Mouse (Mus musculus) liver, embryonic 13.5 days (tissue): ENCODE data around the gene Lhfpl2. TPM values are rescaled to one million over a fixed set of nuclear protein-coding genes. Genes with fewer than 3 reads are reported as not detected.

Experiments
- ATAC-seq: fragments of 200-750 bp; cut with Nextera tagmentation; 2 replicates; pipeline ENCODE4 v1.8.0; 2017; ENCODE audit warnings: low read depth, mild to moderate bottlenecking, moderate number of reproducible peaks, moderate library complexity
- DNase-seq: peaks from one replicate; pipeline ENCODE4 v3.0.0; 2022
- H3K27ac ChIP-seq: fragments of 300-500 bp; sonication (generic); 2 replicates; pipeline ENCODE4 v1.5.1; 2015; ENCODE audit warnings: moderate library complexity, mild to moderate bottlenecking, inconsistent platforms
- H3K27me3 ChIP-seq: fragments of 300-500 bp; sonication (generic); 2 replicates; pipeline ENCODE4 v1.6.1; 2015; ENCODE audit warnings: mild to moderate bottlenecking, inconsistent platforms
- H3K36me3 ChIP-seq: fragments of 300-500 bp; sonication (generic); 2 replicates; pipeline ENCODE4 v1.6.1; 2015; ENCODE audit warnings: mild to moderate bottlenecking, inconsistent platforms
- H3K4me1 ChIP-seq: fragments of 300-500 bp; sonication (generic); replicated peaks from 2 replicates; pipeline ENCODE4 v1.6.1; 2015; ENCODE audit warnings: inconsistent platforms
- H3K4me2 ChIP-seq: fragments of 300-500 bp; sonication (generic); 2 replicates; pipeline ENCODE4 v1.6.1; 2015; ENCODE audit warnings: inconsistent platforms, mild to moderate bottlenecking, moderate library complexity
- H3K4me3 ChIP-seq: fragments of 300-500 bp; sonication (generic); replicated peaks from 2 replicates; pipeline ENCODE4 v1.5.1; 2015; ENCODE audit warnings: mild to moderate bottlenecking, inconsistent platforms
- H3K9ac ChIP-seq: fragments of 300-500 bp; sonication (generic); 2 replicates; pipeline ENCODE4 v1.6.1; 2015; ENCODE audit warnings: mild to moderate bottlenecking, inconsistent platforms
- H3K9me3 ChIP-seq: fragments of 300-500 bp; sonication (generic); replicated peaks from 2 replicates; pipeline ENCODE4 v1.6.1; 2016; ENCODE audit warnings: inconsistent platforms
- WGBS: fragments of 180-500 bp; shearing (Covaris S2); methylation state at CpG from one replicate; pipeline ENCODE4 v1.1.7; 2015; ENCODE audit not compliant: insufficient replicate concordance; 5-methylcytosine and 5-hydroxymethylcytosine counted together
- polyA plus RNA-seq: library from polyadenylated mRNA; unstranded; fragments of >200 nt; fragmentation: Nextera tagmentation; extraction: Ambion mirVana; gene quantifications from 2 replicates; pipeline ENCODE4 v1.2.1, GENCODE M21; 2015

Lhfpl2 gene
- polyA plus RNA-seq, 1 experiment from 2014 or later = 4.8 TPM

DNA sequence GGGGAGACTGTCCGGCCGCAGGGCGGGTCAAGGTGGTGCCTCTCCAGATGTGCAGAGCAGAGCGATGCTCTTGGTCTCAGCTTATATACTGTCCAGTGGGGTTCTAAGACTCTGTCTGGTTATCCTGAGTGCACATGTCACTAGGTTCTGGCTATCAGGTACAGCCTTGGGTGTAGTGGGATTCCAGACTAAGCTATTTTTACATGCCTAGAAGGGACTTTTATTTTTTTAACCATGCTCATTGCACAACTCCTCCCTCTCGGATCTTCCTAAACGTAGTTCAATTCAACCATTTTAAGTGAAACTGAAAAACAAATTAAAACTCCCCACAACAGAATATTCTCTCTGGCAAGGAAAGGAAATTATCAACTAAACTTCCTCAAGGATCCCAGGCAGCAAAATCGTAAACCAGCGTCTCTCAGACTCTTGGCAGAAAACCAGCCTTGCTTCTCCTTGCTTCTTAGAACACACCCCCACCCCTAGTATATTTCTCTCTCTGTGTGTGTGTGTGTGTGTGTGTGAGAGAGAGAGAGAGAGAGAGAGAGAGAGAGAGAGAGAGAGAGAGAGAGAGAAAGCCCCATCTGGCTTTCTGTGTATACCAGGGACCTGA is 47.4 kb downstream of the Lhfpl2 start:
- ATAC-seq = no peak

DNA sequence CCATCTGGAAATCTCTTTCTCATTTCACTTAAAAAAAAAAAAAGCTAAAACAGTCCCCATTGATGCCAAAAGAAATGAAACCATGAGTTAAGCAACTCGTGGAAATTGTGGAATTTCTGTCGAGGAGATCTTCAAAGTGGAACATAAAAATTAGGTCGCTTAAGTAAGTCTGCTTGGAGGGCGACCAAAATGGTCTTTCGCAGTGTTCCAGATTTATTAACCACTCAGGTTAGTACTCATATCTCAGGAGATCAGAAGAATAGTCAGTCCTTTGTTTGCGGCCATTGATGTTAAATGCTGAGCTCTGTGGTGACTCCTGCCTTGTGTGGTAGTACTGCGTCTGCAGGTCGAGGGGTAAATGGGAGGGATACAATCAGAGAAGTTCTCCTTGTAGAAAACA is 48.8 kb downstream of the Lhfpl2 start:
- Histone ChIP-seq H3K4me3 (no peak overlapping the region), H3K27me3 (no peaks in the 10 kb centered on the region), H3K9me3 (no peaks in the 10 kb centered on the region), H3K9ac (no peak overlapping the region), H3K36me3 (no peaks in the 10 kb centered on the region), H3K4me2 (no peak overlapping the region), H3K27ac (no peak overlapping the region), H3K4me1 (peaks cover 10% of the 10 kb centered on the region; the same call in 1 of the 2 replicates)
- DNase-seq (no peak), ATAC-seq (no peak)
- WGBS = 69% methylated on average over 8 of the region's 8 CpGs

More for the DNA sequence above, 47.4 kb downstream of the Lhfpl2 start:
- no peak overlapping the region for H3K9ac ChIP-seq
- no peaks in the 10 kb centered on the region for H3K27me3 ChIP-seq
- H3K4me3 ChIP-seq = no peak overlapping the region
- H3K36me3 ChIP-seq = no peaks in the 10 kb centered on the region
- H3K27ac ChIP-seq = no peak overlapping the region
- peaks cover 10% of the 10 kb centered on the region; the same call in 1 of the 2 replicates for H3K4me1 ChIP-seq
- no peak overlapping the region for H3K4me2 ChIP-seq
- WGBS = 65% methylated on average over 8 of the region's 8 CpGs
- no peaks in the 10 kb centered on the region for H3K9me3 ChIP-seq
- no peak for DNase-seq

DNA sequence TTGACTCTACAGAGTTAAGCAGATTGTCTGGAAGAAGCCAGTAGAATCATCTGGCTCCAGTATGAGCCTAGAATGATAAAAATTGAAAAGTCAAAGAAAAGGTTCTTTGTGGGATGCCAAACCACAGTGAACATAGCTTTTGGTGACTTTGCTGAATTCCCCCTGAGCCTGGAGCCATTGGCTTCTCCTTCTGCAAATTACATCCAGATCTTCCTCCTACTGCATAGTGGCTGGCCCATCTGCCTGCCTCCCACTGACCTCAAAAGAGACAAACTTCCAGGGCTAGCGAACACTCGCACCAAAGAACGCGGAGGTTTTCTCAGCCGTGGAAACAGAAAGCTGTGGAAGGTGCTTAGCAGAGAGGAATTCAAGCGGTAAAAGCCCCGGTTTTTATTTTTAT is 49.4 kb downstream of the Lhfpl2 start:
- 83% methylated on average over 7 of the region's 7 CpGs for WGBS

GRCm38 (mm10) chr13:94110556-94110955 is 53.0 kb downstream of the Lhfpl2 start:
- Histone ChIP-seq H3K36me3 (no peaks in the 10 kb centered on the region), H3K4me3 (no peak overlapping the region), H3K4me2 (no peak overlapping the region), H3K27ac (no peak overlapping the region), H3K9me3 (no peaks in the 10 kb centered on the region), H3K4me1 (0 out of 2 replicates have a peak, but pooled peaks cover 2% of the 10 kb centered on the region), H3K27me3 (no peaks in the 10 kb centered on the region), H3K9ac (no peak overlapping the region)
- no peak for DNase-seq
- no peak for ATAC-seq
- WGBS = 70% methylated on average over 8 of the region's 8 CpGs

More for the DNA sequence above, 49.4 kb downstream of the Lhfpl2 start:
- DNase-seq (no peak), ATAC-seq (no peak)
- Histone ChIP-seq H3K4me1 (peaks cover 10% of the 10 kb centered on the region; the same call in 1 of the 2 replicates), H3K4me3 (no peak overlapping the region), H3K27ac (no peak overlapping the region), H3K36me3 (no peaks in the 10 kb centered on the region), H3K9ac (no peak overlapping the region), H3K27me3 (no peaks in the 10 kb centered on the region), H3K4me2 (no peak overlapping the region), H3K9me3 (no peaks in the 10 kb centered on the region)

DNA sequence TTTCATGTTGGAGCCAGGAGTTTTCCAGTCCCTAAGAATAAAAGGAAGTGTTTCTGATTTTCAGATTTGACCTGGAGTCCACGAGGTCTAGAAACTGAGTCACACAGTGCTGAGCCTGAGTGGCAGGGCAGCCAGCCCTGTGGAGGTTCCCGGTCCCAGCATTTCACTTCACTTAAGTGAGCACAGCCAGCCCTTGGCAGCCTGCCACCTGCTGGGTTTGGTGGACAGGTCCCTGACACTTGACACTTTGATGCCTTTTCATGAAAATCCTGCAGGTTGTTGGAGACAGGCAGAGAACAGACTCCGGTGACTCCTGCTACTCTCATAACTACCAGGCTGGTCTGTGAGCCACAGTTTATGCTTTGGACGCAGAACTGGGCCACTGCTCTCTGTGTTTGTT is 57.9 kb downstream of the Lhfpl2 start:
- ATAC-seq = no peak
- no peak overlapping the region for H3K4me2 ChIP-seq
- H3K4me1 ChIP-seq = 0 out of 2 replicates have a peak, but pooled peaks cover 8% of the 10 kb centered on the region
- no peaks in the 10 kb centered on the region for H3K9me3 ChIP-seq
- no peak overlapping the region for H3K4me3 ChIP-seq
- no peaks in the 10 kb centered on the region for H3K27me3 ChIP-seq
- DNase-seq = no peak
- 56% methylated on average over 4 of the region's 4 CpGs for WGBS
- H3K27ac ChIP-seq = no peak overlapping the region
- no peak overlapping the region for H3K9ac ChIP-seq
- no peaks in the 10 kb centered on the region for H3K36me3 ChIP-seq

GRCm38 (mm10) chr13:94116705-94117410 is 59.3 kb downstream of the Lhfpl2 start:
- no peak overlapping the region for H3K4me3 ChIP-seq
- DNase-seq = no peak
- H3K27ac ChIP-seq = no peak overlapping the region

DNA sequence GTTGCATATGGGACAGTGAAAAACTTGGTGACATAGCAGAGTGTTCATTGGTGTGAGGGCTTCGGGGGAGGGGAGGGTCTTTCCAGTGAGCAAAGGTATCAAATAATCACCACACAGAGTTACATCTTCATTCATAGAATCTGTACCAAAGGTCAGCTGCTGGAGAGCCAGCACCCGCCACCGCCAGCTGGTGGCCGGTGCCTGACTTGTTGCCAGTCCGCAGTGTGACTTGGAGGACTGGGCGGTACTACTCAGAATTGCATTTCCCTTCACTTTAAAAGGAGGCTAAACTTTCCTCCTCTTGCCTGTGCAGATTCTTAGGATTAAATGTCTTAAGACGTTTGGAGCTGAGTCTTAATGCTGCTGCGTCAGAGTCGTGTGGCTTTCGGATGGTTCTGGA is 59.9 kb downstream of the Lhfpl2 start:
- Histone ChIP-seq H3K4me2 (no peak overlapping the region), H3K27ac (no peak overlapping the region), H3K9ac (no peak overlapping the region), H3K4me3 (no peak overlapping the region), H3K4me1 (0 out of 2 replicates have a peak, but pooled peaks cover 8% of the 10 kb centered on the region), H3K27me3 (no peaks in the 10 kb centered on the region), H3K9me3 (no peaks in the 10 kb centered on the region), H3K36me3 (no peaks in the 10 kb centered on the region)
- DNase-seq (no peak), ATAC-seq (no peak)
- WGBS = 85% methylated on average over 10 of the region's 10 CpGs

More at GRCm38 (mm10) chr13:94116705-94117410, 59.3 kb downstream of the Lhfpl2 start:
- ATAC-seq = no peak
- Histone ChIP-seq H3K36me3 (no peaks in the 10 kb centered on the region), H3K27me3 (no peaks in the 10 kb centered on the region), H3K4me1 (0 out of 2 replicates have a peak, but pooled peaks cover 8% of the 10 kb centered on the region), H3K9me3 (no peaks in the 10 kb centered on the region), H3K9ac (no peak overlapping the region), H3K4me2 (no peak overlapping the region)
- 26% methylated on average over 13 of the region's 13 CpGs for WGBS

DNA sequence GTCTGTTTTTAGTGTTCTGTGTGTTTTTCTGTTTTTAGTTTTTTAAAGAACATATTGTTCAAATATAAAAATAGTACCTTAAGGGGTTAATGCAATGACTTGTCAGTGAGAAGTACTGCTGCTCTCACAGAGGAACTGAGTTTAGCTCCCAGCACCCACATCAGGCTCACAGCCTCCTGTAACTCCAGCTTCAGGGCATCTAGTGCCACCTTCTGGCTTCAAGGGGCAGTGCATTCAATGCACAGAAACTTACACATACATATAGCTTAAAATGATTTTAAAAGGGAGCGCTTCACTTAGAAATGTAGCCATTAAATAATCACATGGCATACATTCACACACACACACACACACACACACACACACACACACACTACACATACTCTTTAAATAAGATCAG is 60.5 kb downstream of the Lhfpl2 start:
- H3K4me3 ChIP-seq = no peak overlapping the region
- H3K9ac ChIP-seq = no peak overlapping the region
- no peak for DNase-seq
- H3K36me3 ChIP-seq = no peaks in the 10 kb centered on the region
- no peak for ATAC-seq
- WGBS = 70% methylated on average over 1 of the region's 1 CpGs
- no peaks in the 10 kb centered on the region for H3K9me3 ChIP-seq
- H3K27me3 ChIP-seq = no peaks in the 10 kb centered on the region
- no peak overlapping the region for H3K27ac ChIP-seq
- 0 out of 2 replicates have a peak, but pooled peaks cover 8% of the 10 kb centered on the region for H3K4me1 ChIP-seq
- no peak overlapping the region for H3K4me2 ChIP-seq

DNA sequence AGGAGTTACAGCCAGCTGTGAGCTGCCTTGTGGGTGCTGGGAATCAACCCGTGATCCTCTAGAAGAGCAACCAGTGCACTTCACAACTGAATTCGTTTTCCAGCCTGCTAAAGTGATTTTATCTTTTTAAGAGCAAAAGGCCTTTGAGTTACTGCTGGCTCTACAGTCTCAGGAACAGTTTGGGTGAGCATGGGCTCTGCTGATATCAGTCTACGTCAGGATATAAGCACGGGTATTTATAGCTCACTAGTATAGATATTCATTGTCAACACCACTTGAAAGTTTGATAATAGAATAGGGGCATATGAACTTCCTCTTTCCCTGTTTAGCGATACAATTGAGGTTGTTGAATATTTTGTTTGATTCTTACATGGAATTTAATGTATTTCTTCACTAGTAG is 61.7 kb downstream of the Lhfpl2 start:
- no peak overlapping the region for H3K4me2 ChIP-seq
- no peaks in the 10 kb centered on the region for H3K9me3 ChIP-seq
- no peak overlapping the region for H3K4me3 ChIP-seq
- H3K36me3 ChIP-seq = no peaks in the 10 kb centered on the region
- no peak overlapping the region for H3K27ac ChIP-seq
- H3K9ac ChIP-seq = no peak overlapping the region
- no peaks in the 10 kb centered on the region for H3K27me3 ChIP-seq
- DNase-seq = no peak
- WGBS = 17% methylated on average over 5 of the region's 5 CpGs
- ATAC-seq = peak; percentile 41; the same call in 1 of the 2 replicates
- H3K4me1 ChIP-seq = 0 out of 2 replicates have a peak, but pooled peaks cover 8% of the 10 kb centered on the region

- ATAC-seq (no peak), DNase-seq (no peak)
- WGBS = 67% methylated on average over 16 of the region's 16 CpGs
Observed at GRCm38 (mm10) chr13:94122703-94123592, 65.4 kb downstream of the Lhfpl2 start.

DNA sequence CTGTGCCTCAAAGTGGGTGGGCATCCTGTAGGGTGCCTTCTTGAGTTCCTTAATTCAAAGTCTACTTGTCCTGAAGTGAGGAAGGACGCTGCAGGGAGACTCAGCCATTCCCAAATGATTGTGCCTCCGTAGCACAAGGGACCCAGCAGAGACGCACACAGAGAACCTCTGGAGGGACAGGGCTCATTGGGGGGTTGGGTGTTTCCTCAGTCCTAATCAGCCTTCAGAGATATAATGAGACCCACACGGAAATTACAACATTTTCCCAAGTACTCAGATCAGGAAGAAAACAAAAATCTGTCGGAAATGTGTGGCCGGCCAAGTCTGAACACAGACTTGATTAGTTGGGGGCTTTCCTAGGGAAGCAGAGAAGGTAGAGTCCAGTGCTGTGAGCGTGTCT is 72.8 kb downstream of the Lhfpl2 start:
- H3K27ac ChIP-seq = no peak overlapping the region
- H3K36me3 ChIP-seq = no peaks in the 10 kb centered on the region
- ATAC-seq (no peak), DNase-seq (no peak)
- no peak overlapping the region for H3K4me2 ChIP-seq
- no peak overlapping the region for H3K9ac ChIP-seq
- H3K9me3 ChIP-seq = no peaks in the 10 kb centered on the region
- H3K4me3 ChIP-seq = no peak overlapping the region
- 40% methylated on average over 7 of the region's 7 CpGs for WGBS
- H3K27me3 ChIP-seq = no peaks in the 10 kb centered on the region
- peaks cover 3% of the 10 kb centered on the region for H3K4me1 ChIP-seq

More at GRCm38 (mm10) chr13:94122703-94123592, 65.4 kb downstream of the Lhfpl2 start:
- no peaks in the 10 kb centered on the region for H3K9me3 ChIP-seq
- H3K27ac ChIP-seq = no peak overlapping the region
- H3K4me3 ChIP-seq = no peak overlapping the region
- H3K4me2 ChIP-seq = no peak overlapping the region
- no peak overlapping the region for H3K9ac ChIP-seq
- H3K36me3 ChIP-seq = no peaks in the 10 kb centered on the region
- H3K4me1 ChIP-seq = no peaks in the 10 kb centered on the region
- no peaks in the 10 kb centered on the region for H3K27me3 ChIP-seq
